Mouse (Mus musculus) C2C12 (cell line): ENCODE results near the gene Ntn1.

Source experiments
- CTCF ChIP-seq: IDR thresholded peaks from one replicate; pipeline ENCODE4 v1.5.1; 2011; ENCODE audit not compliant: control insufficient read depth, insufficient read depth, insufficient read length
- FOSL1 ChIP-seq: IDR thresholded peaks from one replicate; pipeline ENCODE4 v1.8.0; 2011; ENCODE audit warnings: mild to moderate bottlenecking, low read length; ENCODE audit not compliant: poor library complexity, insufficient read depth, severe bottlenecking
- MAX ChIP-seq: IDR thresholded peaks from one replicate; pipeline ENCODE4 v1.6.1; 2011; ENCODE audit warnings: mild to moderate bottlenecking, control low read depth

- TF ChIP-seq CTCF, result no peak
- TF ChIP-seq MAX, result no peak
- no peak for TF ChIP-seq FOSL1
These were observed 5.0 kb upstream of the Ntn1 start for GRCm38 (mm10) chr11:68405576-68405975.
